ENCODE assay signal across 15 mouse cellular contexts in the genomic region with DNA sequence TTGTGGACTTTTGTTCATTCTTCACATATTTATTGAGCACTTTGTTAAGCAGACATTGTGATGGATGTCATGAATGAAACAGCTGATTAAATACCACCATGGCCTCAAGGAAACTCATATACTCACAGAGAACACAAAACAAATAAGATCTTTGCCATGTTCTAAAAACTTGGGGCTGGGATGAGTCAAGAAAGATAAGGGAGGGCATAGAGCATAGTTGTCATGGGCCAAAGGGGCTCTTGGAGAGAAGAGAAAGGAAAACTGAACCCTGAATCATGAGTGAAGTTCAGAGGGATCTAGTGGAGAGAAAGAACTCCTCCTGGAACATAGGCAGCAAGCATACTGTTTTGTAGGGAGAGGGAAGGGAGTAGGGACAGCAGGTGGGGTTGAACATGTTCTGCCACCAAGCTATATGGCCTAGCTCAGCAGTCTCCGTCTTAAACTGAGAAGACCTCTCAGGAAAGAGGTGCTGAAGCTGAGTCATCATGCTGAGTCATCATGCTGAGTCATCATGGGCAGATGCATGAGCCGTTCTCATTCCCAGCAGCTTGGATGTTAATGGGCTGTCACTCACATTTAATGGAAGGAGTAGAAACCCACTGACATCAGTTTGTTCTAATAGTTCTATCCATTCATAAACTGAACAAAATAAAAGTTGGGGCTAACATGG.
DNase-seq lines count a peak whose midpoint lies in the region; ATAC-seq and TF ChIP-seq lines count a peak whose summit lies in the region.
"Had no signal": no experiment of that assay in that cellular context is flagged by ENCODE, and none has a peak within 500 bp of the region (broad histone marks: within the 10 kb centered on the region; RNA-seq: fewer than 3 reads in every experiment).

No protein-coding gene starts in this region.

- no peak for TF ChIP-seq CTCF in lung, postnatal 0 days (IDR thresholded peaks at IDR 0.05)

- TF ChIP-seq EP300 in lung, postnatal 0 days (IDR thresholded peaks at IDR 0.05), result no peak

- H3K27ac ChIP-seq in heart, embryonic 10.5 days, result no peak overlapping the region
- no peak overlapping the region for H3K27ac ChIP-seq in lung, postnatal 0 days (ENCODE audit: low read length)
- H3K27ac ChIP-seq: forebrain, embryonic 12.5 days; hindbrain, embryonic 12.5 days; kidney, postnatal 0 days had no signal

- H3K9me3 ChIP-seq in heart, embryonic 10.5 days, result no peaks in the 10 kb centered on the region
- H3K9me3 ChIP-seq in lung, postnatal 0 days (ENCODE audit: low read length), result no peaks in the 10 kb centered on the region
- H3K9me3 ChIP-seq: forebrain, embryonic 12.5 days; hindbrain, embryonic 12.5 days had no signal

- H3K4me2 ChIP-seq in lung, postnatal 0 days (replicated peaks; ENCODE audit: low read depth, low read length), result no peak overlapping the region
- H3K4me2 ChIP-seq: forebrain, embryonic 12.5 days; hindbrain, embryonic 12.5 days had no signal

- DNase-seq in heart, embryonic 10.5 days (ENCODE audit: low spot score), result peak; percentile 78
- DNase-seq in heart, postnatal 36 days, result no peak
- DNase-seq in 416B (ENCODE audit: low read depth) (peak; percentile 89), liver (peak; percentile 89)
- peak; percentile 80 for DNase-seq in brain, adult 2 months (ENCODE audit: low read depth, low spot score)
- DNase-seq in cerebellum, adult 18-20 months, result no peak
- DNase-seq in thymus, postnatal 36 days, result no peak
- no peak for DNase-seq in lung, postnatal 0 days (ENCODE audit: low spot score)
- DNase-seq: adrenal gland, adult 8-10 months; gastrocnemius, postnatal 36 days; lung, postnatal 10 days; thymus, postnatal 4 days had no signal

- H3K9ac ChIP-seq in lung, postnatal 0 days (replicated peaks; ENCODE audit: low read depth), result no peak overlapping the region
- H3K9ac ChIP-seq: forebrain, embryonic 12.5 days; hindbrain, embryonic 12.5 days had no signal

- intact Hi-C loops in heart, postnatal 36 days (cut with DNase I), result no loop called here

- no peak for ATAC-seq in lung, postnatal 0 days

- H3K27me3 ChIP-seq in heart, embryonic 10.5 days (ENCODE audit: insufficient read depth, poor library complexity, severe bottlenecking), result no peaks in the 10 kb centered on the region
- H3K27me3 ChIP-seq in lung, postnatal 0 days (replicated peaks; ENCODE audit: insufficient read depth, low read length), result no peaks in the 10 kb centered on the region
- H3K27me3 ChIP-seq: forebrain, embryonic 12.5 days; hindbrain, embryonic 12.5 days had no signal

- 46% methylated on average over 2 of the region's 2 CpGs for WGBS in heart, embryonic 10.5 days
- 49% methylated on average over 2 of the region's 2 CpGs for WGBS in lung, postnatal 0 days

- H3K4me1 ChIP-seq in heart, embryonic 10.5 days, result no peaks in the 10 kb centered on the region
- no peaks in the 10 kb centered on the region for H3K4me1 ChIP-seq in lung, postnatal 0 days (ENCODE audit: insufficient read depth, low read depth, low read length)
- H3K4me1 ChIP-seq: forebrain, embryonic 12.5 days; hindbrain, embryonic 12.5 days had no signal

- H3K36me3 ChIP-seq in heart, embryonic 10.5 days, result no peaks in the 10 kb centered on the region
- H3K36me3 ChIP-seq in lung, postnatal 0 days (ENCODE audit: insufficient read depth, low read length), result no peaks in the 10 kb centered on the region
- H3K36me3 ChIP-seq: forebrain, embryonic 12.5 days; hindbrain, embryonic 12.5 days had no signal

- no peak overlapping the region for H3K4me3 ChIP-seq in heart, embryonic 10.5 days
- no peak overlapping the region for H3K4me3 ChIP-seq in lung, postnatal 0 days (ENCODE audit: low read depth, low read length)
- H3K4me3 ChIP-seq: forebrain, embryonic 12.5 days; hindbrain, embryonic 12.5 days had no signal

Comparison
In these comparisons a context has a peak if more than half of its experiments do, and no peak if none do; other contexts are left out.
1. DNase-seq: peak in heart, embryonic 10.5 days (single experiment), 416B (single experiment), brain, adult 2 months (single experiment) and liver (single experiment); none in heart, postnatal 36 days (0 of 2), cerebellum, adult 18-20 months (0 of 2), thymus, postnatal 36 days (0 of 2) and lung, postnatal 0 days (single experiment).